Mouse (Mus musculus) embryonic facial prominence, embryonic 11.5 days (tissue): ENCODE measurements around the gene Tbc1d15. TPM values are rescaled to one million over a fixed set of nuclear protein-coding genes. Genes with fewer than 3 reads are reported as not detected.
"Not testable (repeated sequence)": the region's sequence is repeated elsewhere in the genome, so short reads cannot be mapped to it uniquely, and the experiment has no call there.

Experiments used
- ATAC-seq: fragments of 200-750 bp; cut with Nextera tagmentation; replicated peaks from 2 replicates; pipeline ENCODE4 v1.8.0; 2017; ENCODE audit warnings: low read depth; ENCODE audit not compliant: insufficient number of reproducible peaks, low FRiP score, low TSS enrichment
- DNase-seq: peaks from one replicate; pipeline ENCODE4 v3.0.0-alpha.2; 2015; ENCODE audit warnings: low spot score
- H3K27ac ChIP-seq: fragments of 300-500 bp; sonication (generic); replicated peaks from 2 replicates; pipeline ENCODE4 v1.5.1; 2014; ENCODE audit warnings: mild to moderate bottlenecking, low read depth, low read length, control low read depth
- H3K27me3 ChIP-seq: fragments of 300-500 bp; sonication (generic); 2 replicates; pipeline ENCODE4 v1.6.1; 2014; ENCODE audit warnings: mild to moderate bottlenecking, low read length, moderate library complexity, mixed read lengths; ENCODE audit not compliant: control insufficient read depth, insufficient read depth
- H3K36me3 ChIP-seq: fragments of 300-500 bp; sonication (generic); replicated peaks from 2 replicates; pipeline ENCODE4 v1.6.1; 2014; ENCODE audit warnings: low read depth, mild to moderate bottlenecking, low read length, moderate library complexity, mixed read lengths; ENCODE audit not compliant: control insufficient read depth, insufficient read depth
- H3K4me1 ChIP-seq: fragments of 300-500 bp; sonication (generic); 2 replicates; pipeline ENCODE4 v1.6.1; 2014; ENCODE audit warnings: low read length, mixed read lengths; ENCODE audit not compliant: control insufficient read depth, insufficient read depth
- H3K4me2 ChIP-seq: fragments of 300-500 bp; sonication (generic); 2 replicates; pipeline ENCODE4 v1.6.1; 2014; ENCODE audit warnings: low read depth, mild to moderate bottlenecking, control low read depth, low read length, moderate library complexity
- H3K4me3 ChIP-seq: fragments of 300-500 bp; sonication (generic); 2 replicates; pipeline ENCODE4 v1.5.1; 2014; ENCODE audit warnings: low read depth, low read length, control low read depth
- H3K9ac ChIP-seq: fragments of 300-500 bp; sonication (generic); replicated peaks from 2 replicates; pipeline ENCODE4 v1.6.1; 2014; ENCODE audit warnings: mild to moderate bottlenecking, control low read depth, low read length
- H3K9me3 ChIP-seq: fragments of 300-500 bp; sonication (generic); replicated peaks from 2 replicates; pipeline ENCODE4 v1.6.1; 2016; ENCODE audit warnings: mild to moderate bottlenecking, low read length, inconsistent platforms, mixed read lengths; ENCODE audit not compliant: control insufficient read depth
- WGBS: fragments of 180-500 bp; shearing (Covaris S2); extraction: QIAGEN DNeasy Blood & Tissue Kit; methylation state at CpG from one replicate; pipeline ENCODE4 v1.1.7; 2014; 5-methylcytosine and 5-hydroxymethylcytosine counted together
- polyA plus RNA-seq: library from polyadenylated mRNA; unstranded; fragments of >200 nt; fragmentation: Nextera tagmentation; extraction: Ambion mirVana; gene quantifications from 2 replicates; pipeline ENCODE4 v1.2.1, GENCODE M21; 2014

The Tbc1d15 gene
- polyA plus RNA-seq, 1 experiment from 2014 or later = 65.7 TPM

- no peak overlapping the region for H3K27ac ChIP-seq
- H3K4me3 ChIP-seq = no peak overlapping the region
- no peaks in the 10 kb centered on the region for H3K9me3 ChIP-seq
- no peaks in the 10 kb centered on the region for H3K27me3 ChIP-seq
- WGBS = 82% methylated on average over 3 of the region's 3 CpGs
- H3K36me3 ChIP-seq = no peaks in the 10 kb centered on the region; the same call in 1 of the 2 replicates
- H3K9ac ChIP-seq = no peak overlapping the region
- no peaks in the 10 kb centered on the region for H3K4me1 ChIP-seq
- no peak for ATAC-seq
- DNase-seq = no peak
- no peak overlapping the region for H3K4me2 ChIP-seq
Observed at GRCm38 (mm10) chr10:115205825-115206224, 45.4 kb downstream of the Tbc1d15 start.

GRCm38 (mm10) chr10:115205284-115205683, 46.0 kb downstream of the Tbc1d15 start:
- no peak overlapping the region for H3K27ac ChIP-seq
- no peaks in the 10 kb centered on the region for H3K4me1 ChIP-seq
- H3K4me3 ChIP-seq = no peak overlapping the region
- no peaks in the 10 kb centered on the region for H3K9me3 ChIP-seq
- H3K27me3 ChIP-seq = no peaks in the 10 kb centered on the region
- no peak for ATAC-seq
- no peak overlapping the region for H3K4me2 ChIP-seq
- no peaks in the 10 kb centered on the region; the same call in 1 of the 2 replicates for H3K36me3 ChIP-seq
- DNase-seq = no peak
- no peak overlapping the region for H3K9ac ChIP-seq
- 85% methylated on average over 1 of the region's 1 CpGs for WGBS

DNA sequence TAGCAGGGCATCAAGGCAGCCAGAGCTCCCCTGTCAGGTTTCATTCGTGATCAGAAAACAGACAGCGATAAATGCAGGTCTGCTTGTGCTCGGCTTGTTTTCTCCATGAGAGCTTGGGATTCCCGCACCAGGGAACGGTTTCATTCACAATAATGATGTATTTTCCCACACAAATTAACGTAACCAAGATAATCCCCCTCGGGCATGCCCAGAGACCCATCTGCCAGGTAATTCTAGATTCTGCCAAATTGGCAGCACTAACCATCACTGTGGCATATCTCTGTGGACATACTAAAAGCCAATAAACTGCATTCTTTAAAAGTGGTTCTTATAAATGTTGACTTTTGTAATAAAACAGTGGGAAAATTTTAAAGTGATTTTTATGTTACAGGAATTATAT, 60.1 kb downstream of the Tbc1d15 start:
- no peak for DNase-seq
- Histone ChIP-seq H3K27ac (no peak overlapping the region), H3K9me3 (no peaks in the 10 kb centered on the region), H3K4me3 (no peak overlapping the region), H3K4me1 (no peaks in the 10 kb centered on the region), H3K36me3 (no peaks in the 10 kb centered on the region), H3K27me3 (no peaks in the 10 kb centered on the region), H3K4me2 (no peak overlapping the region), H3K9ac (no peak overlapping the region)
- no peak for ATAC-seq
- 87% methylated on average over 7 of the region's 7 CpGs for WGBS

- Histone ChIP-seq H3K4me2 (no peak overlapping the region), H3K9me3 (no peaks in the 10 kb centered on the region), H3K4me3 (no peak overlapping the region), H3K4me1 (no peaks in the 10 kb centered on the region), H3K9ac (no peak overlapping the region), H3K27ac (no peak overlapping the region), H3K27me3 (no peaks in the 10 kb centered on the region), H3K36me3 (no peaks in the 10 kb centered on the region)
- WGBS = 85% methylated on average over 1 of the region's 1 CpGs
- ATAC-seq (no peak), DNase-seq (no peak)
Observed at GRCm38 (mm10) chr10:115187390-115187789, 63.9 kb downstream of the Tbc1d15 start.

DNA sequence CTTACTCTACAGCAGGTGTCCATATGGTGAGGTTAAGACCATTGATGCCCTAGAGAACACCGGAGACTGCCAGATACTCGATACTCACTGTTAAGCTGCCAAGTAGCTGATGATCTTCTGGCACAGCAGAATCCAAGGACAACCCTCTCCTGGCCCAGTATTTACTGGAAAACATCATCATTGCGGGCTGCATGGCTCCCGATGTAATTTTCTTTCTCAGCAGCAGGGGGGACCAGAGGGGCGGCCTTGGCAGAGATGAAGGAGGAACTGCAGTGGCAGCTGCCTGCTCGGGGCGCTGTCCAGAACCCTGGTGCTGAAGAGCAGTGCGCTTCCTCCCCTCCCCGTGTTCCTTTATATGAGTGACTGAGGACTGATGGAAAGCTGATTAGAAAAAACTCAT, 66.6 kb downstream of the Tbc1d15 start, which contains the start of gene Tph2:
Gene Tph2 (minus strand): TSS at position 326 of the 400 bp plus-strand sequence.
- no peak within 1 kb of the TSS for H3K9ac ChIP-seq
- no peaks in the 10 kb centered on the region for H3K4me1 ChIP-seq
- ATAC-seq (no peak; the same call in 1 of the 2 replicates), DNase-seq (peak; percentile 86)
- H3K4me2 ChIP-seq = no peak within 1 kb of the TSS
- H3K36me3 ChIP-seq = no peaks in the 10 kb centered on the region
- H3K9me3 ChIP-seq = no peaks in the 10 kb centered on the region
- H3K27me3 ChIP-seq = no peaks in the 10 kb centered on the region
- no peak within 1 kb of the TSS for H3K4me3 ChIP-seq
- 10% methylated on average over 9 of the region's 9 CpGs for WGBS
- no peak within 1 kb of the TSS for H3K27ac ChIP-seq

DNA sequence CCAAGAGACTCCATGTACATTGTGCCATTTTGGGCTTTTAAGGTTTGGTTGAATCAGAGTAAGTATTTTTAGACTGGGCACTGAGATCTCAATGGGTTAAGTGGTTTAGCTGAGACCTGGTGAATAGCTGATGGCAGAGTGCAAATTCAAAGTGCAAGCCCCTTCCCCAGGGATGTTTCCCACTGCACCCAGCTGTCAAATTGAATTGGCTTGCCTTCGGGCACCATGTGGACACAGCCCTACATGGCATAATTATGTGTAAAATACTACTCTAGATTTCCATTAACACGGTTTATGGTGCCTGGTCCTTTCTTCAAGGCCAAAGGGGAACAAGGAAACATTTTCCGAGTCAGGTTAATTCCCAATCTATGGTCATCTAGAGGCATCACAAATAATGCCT, 70.2 kb downstream of the Tbc1d15 start:
- WGBS = 60% methylated on average over 3 of the region's 3 CpGs
- no peaks in the 10 kb centered on the region for H3K27me3 ChIP-seq
- no peak for ATAC-seq

DNA sequence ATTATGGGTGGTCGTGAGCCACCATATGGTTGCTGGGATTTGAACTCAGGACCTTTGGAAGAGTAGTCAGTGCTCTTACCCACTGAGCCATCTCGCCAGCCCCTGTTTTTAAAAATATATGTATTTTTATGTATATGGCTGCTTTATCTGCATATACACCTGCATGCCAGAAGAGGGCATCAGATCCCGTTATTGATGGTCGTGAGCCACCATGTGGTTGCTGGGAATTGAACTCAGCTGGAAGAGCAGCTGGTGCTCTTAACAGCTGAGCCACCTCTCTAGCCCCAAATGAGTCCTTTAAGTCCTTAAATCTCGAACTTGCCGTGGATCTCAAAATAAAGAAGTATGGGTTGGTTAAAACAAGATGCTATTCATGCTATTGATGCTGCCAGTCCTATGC, 73.2 kb downstream of the Tbc1d15 start:
- H3K4me3 ChIP-seq, H3K36me3 ChIP-seq, DNase-seq, H3K9me3 ChIP-seq, H3K9ac ChIP-seq, ATAC-seq, H3K4me1 ChIP-seq, H3K27ac ChIP-seq, H3K4me2 ChIP-seq, H3K27me3 ChIP-seq: not testable (repeated sequence)
- WGBS = 64% methylated on average over 6 of the region's 6 CpGs

More for the DNA sequence above, 70.2 kb downstream of the Tbc1d15 start:
- Histone ChIP-seq H3K27ac (no peak overlapping the region), H3K4me2 (no peak overlapping the region), H3K4me1 (no peaks in the 10 kb centered on the region), H3K4me3 (no peak overlapping the region), H3K9ac (no peak overlapping the region), H3K9me3 (no peaks in the 10 kb centered on the region), H3K36me3 (no peaks in the 10 kb centered on the region)
- DNase-seq = no peak

DNA sequence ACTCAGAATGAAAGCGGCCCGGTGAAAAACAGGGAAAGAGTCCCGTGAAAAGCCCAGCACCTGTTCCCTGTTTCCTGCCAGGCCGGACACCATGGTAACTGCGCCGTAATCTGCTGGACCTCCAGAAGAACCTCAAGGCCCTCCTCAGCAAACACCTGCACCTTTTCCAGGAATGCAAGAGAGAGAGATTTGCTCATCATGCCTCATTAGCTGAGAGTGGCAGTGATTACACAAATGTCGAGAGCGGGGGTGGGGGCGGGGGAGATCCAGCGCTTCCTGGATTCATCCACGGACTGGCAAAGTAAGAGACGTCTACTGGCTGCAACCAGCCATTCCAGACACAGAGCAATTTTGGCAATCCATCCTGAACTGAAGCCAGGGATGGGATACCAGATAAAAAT, 75.7 kb downstream of the Tbc1d15 start:
- ATAC-seq (no peak), DNase-seq (no peak)
- H3K9me3 ChIP-seq = no peaks in the 10 kb centered on the region
- H3K27me3 ChIP-seq = no peaks in the 10 kb centered on the region
- no peak overlapping the region for H3K4me2 ChIP-seq
- H3K4me1 ChIP-seq = no peaks in the 10 kb centered on the region
- WGBS = 54% methylated on average over 12 of the region's 12 CpGs
- H3K9ac ChIP-seq = no peak overlapping the region
- H3K4me3 ChIP-seq = no peak overlapping the region
- H3K27ac ChIP-seq = no peak overlapping the region
- no peaks in the 10 kb centered on the region for H3K36me3 ChIP-seq
